Mouse (Mus musculus) limb, embryonic 12.5 days (tissue): ENCODE data around the gene Gm13691. TPM values are rescaled to one million over a fixed set of nuclear protein-coding genes. Genes with fewer than 3 reads are reported as not detected.
"Not testable (repeated sequence)": the region's sequence is repeated elsewhere in the genome, so short reads cannot be mapped to it uniquely, and the experiment has no call there.

ENCODE experiments used
- ATAC-seq: fragments of 200-750 bp; cut with Nextera tagmentation; 2 replicates; pipeline ENCODE4 v1.8.0; 2017; ENCODE audit warnings: low read depth, moderate TSS enrichment; ENCODE audit not compliant: insufficient number of reproducible peaks, insufficient read depth, low FRiP score, low TSS enrichment
- H3K27ac ChIP-seq: fragments of 300-500 bp; sonication (generic); 2 replicates; pipeline ENCODE4 v1.5.1; 2016; ENCODE audit warnings: mild to moderate bottlenecking, moderate library complexity
- H3K27me3 ChIP-seq: fragments of 300-500 bp; sonication (generic); 2 replicates; pipeline ENCODE4 v1.6.1; 2016; ENCODE audit warnings: mild to moderate bottlenecking, moderate library complexity
- H3K36me3 ChIP-seq: fragments of 300-500 bp; sonication (generic); 2 replicates; pipeline ENCODE4 v1.6.1; 2016; ENCODE audit warnings: mild to moderate bottlenecking, moderate library complexity
- H3K4me1 ChIP-seq: fragments of 300-500 bp; sonication (generic); replicated peaks from 2 replicates; pipeline ENCODE4 v1.6.1; 2016
- H3K4me2 ChIP-seq: fragments of 300-500 bp; sonication (generic); 2 replicates; pipeline ENCODE4 v1.6.1; 2016; ENCODE audit warnings: mild to moderate bottlenecking, moderate library complexity
- H3K4me3 ChIP-seq: fragments of 300-500 bp; sonication (generic); replicated peaks from 2 replicates; pipeline ENCODE4 v1.5.1; 2016; ENCODE audit warnings: mild to moderate bottlenecking
- H3K9ac ChIP-seq: fragments of 300-500 bp; sonication (generic); replicated peaks from 2 replicates; pipeline ENCODE4 v1.6.1; 2016; ENCODE audit warnings: mild to moderate bottlenecking, moderate library complexity
- H3K9me3 ChIP-seq: fragments of 300-500 bp; sonication (generic); 2 replicates; pipeline ENCODE4 v1.6.1; 2016; ENCODE audit warnings: mild to moderate bottlenecking, moderate library complexity
- WGBS: fragments of 180-500 bp; shearing (Covaris S2); methylation state at CpG from one replicate; pipeline ENCODE4 v1.1.7; 2016; 5-methylcytosine and 5-hydroxymethylcytosine counted together
- polyA plus RNA-seq: library from polyadenylated mRNA; unstranded; fragments of >200 nt; fragmentation: Nextera tagmentation; extraction: Ambion mirVana; gene quantifications from 2 replicates; pipeline ENCODE4 v1.2.1, GENCODE M21; 2016

The Gm13691 gene
- polyA plus RNA-seq, 1 experiment from 2014 or later: not detected

GRCm38 (mm10) chr2:84008913-84009312, 18.6 kb downstream of the Gm13691 start:
- H3K27ac ChIP-seq: no peak overlapping the region
- H3K9ac ChIP-seq: no peak overlapping the region
- H3K27me3 ChIP-seq: no peaks in the 10 kb centered on the region
- no peaks in the 10 kb centered on the region for H3K9me3 ChIP-seq
- no peaks in the 10 kb centered on the region for H3K4me1 ChIP-seq
- H3K36me3 ChIP-seq: no peaks in the 10 kb centered on the region
- 75% methylated on average over 1 of the region's 1 CpGs for WGBS
- ATAC-seq: no peak
- no peak overlapping the region for H3K4me2 ChIP-seq
- H3K4me3 ChIP-seq: no peak overlapping the region

GRCm38 (mm10) chr2:84009818-84010217, 19.5 kb downstream of the Gm13691 start:
- Histone ChIP-seq H3K9ac (no peak overlapping the region), H3K9me3 (no peaks in the 10 kb centered on the region), H3K36me3 (no peaks in the 10 kb centered on the region), H3K4me1 (no peaks in the 10 kb centered on the region), H3K27ac (no peak overlapping the region), H3K4me2 (no peak overlapping the region), H3K4me3 (no peak overlapping the region), H3K27me3 (no peaks in the 10 kb centered on the region)
- 80% methylated on average over 3 of the region's 3 CpGs for WGBS
- ATAC-seq: no peak

- H3K4me3 ChIP-seq: no peak overlapping the region
- H3K36me3 ChIP-seq: no peaks in the 10 kb centered on the region
- no peaks in the 10 kb centered on the region for H3K4me1 ChIP-seq
- H3K27ac ChIP-seq: no peak overlapping the region
- no peaks in the 10 kb centered on the region for H3K9me3 ChIP-seq
- WGBS: 50% methylated on average over 6 of the region's 6 CpGs
- ATAC-seq: no peak
- H3K9ac ChIP-seq: no peak overlapping the region
- H3K27me3 ChIP-seq: no peaks in the 10 kb centered on the region
- H3K4me2 ChIP-seq: no peak overlapping the region
Measured at GRCm38 (mm10) chr2:84014572-84014971, 24.2 kb downstream of the Gm13691 start.

- H3K27me3 ChIP-seq, H3K27ac ChIP-seq, H3K4me2 ChIP-seq, H3K9ac ChIP-seq, H3K4me3 ChIP-seq, H3K36me3 ChIP-seq, ATAC-seq, H3K4me1 ChIP-seq, H3K9me3 ChIP-seq: not testable (repeated sequence)
- WGBS: 74% methylated on average over 5 of the region's 5 CpGs
Measured at GRCm38 (mm10) chr2:84016291-84016690, 25.9 kb downstream of the Gm13691 start.

- Histone ChIP-seq H3K4me2 (no peak overlapping the region), H3K4me1 (no peaks in the 10 kb centered on the region), H3K27ac (no peak overlapping the region), H3K9ac (no peak overlapping the region), H3K9me3 (no peaks in the 10 kb centered on the region), H3K27me3 (no peaks in the 10 kb centered on the region), H3K4me3 (no peak overlapping the region), H3K36me3 (no peaks in the 10 kb centered on the region)
- 54% methylated on average over 3 of the region's 3 CpGs for WGBS
- ATAC-seq: no peak
Measured at GRCm38 (mm10) chr2:84018330-84018729, 28.0 kb downstream of the Gm13691 start.

- Histone ChIP-seq H3K9me3 (no peaks in the 10 kb centered on the region), H3K9ac (no peak overlapping the region), H3K4me2 (no peak overlapping the region), H3K36me3 (no peaks in the 10 kb centered on the region), H3K4me1 (no peaks in the 10 kb centered on the region), H3K27me3 (no peaks in the 10 kb centered on the region), H3K27ac (no peak overlapping the region), H3K4me3 (no peak overlapping the region)
- ATAC-seq: no peak
- 62% methylated on average over 8 of the region's 8 CpGs for WGBS
Measured at GRCm38 (mm10) chr2:84019519-84020305, 29.4 kb downstream of the Gm13691 start.

- no peaks in the 10 kb centered on the region for H3K36me3 ChIP-seq
- WGBS: 83% methylated on average over 2 of the region's 2 CpGs
Measured at GRCm38 (mm10) chr2:84021930-84022329, 31.6 kb downstream of the Gm13691 start.

GRCm38 (mm10) chr2:84022905-84023304, 32.6 kb downstream of the Gm13691 start:
- H3K27me3 ChIP-seq: no peaks in the 10 kb centered on the region
- H3K9me3 ChIP-seq: no peaks in the 10 kb centered on the region
- no peak overlapping the region for H3K9ac ChIP-seq
- no peaks in the 10 kb centered on the region for H3K36me3 ChIP-seq
- no peak overlapping the region for H3K27ac ChIP-seq
- 84% methylated on average over 2 of the region's 2 CpGs for WGBS
- no peak overlapping the region for H3K4me3 ChIP-seq
- no peak overlapping the region for H3K4me2 ChIP-seq
- no peaks in the 10 kb centered on the region for H3K4me1 ChIP-seq
- no peak for ATAC-seq

More at GRCm38 (mm10) chr2:84021930-84022329, 31.6 kb downstream of the Gm13691 start:
- H3K9ac ChIP-seq: no peak overlapping the region
- H3K4me1 ChIP-seq: no peaks in the 10 kb centered on the region
- H3K4me3 ChIP-seq: no peak overlapping the region
- no peak overlapping the region for H3K27ac ChIP-seq
- no peak for ATAC-seq
- no peaks in the 10 kb centered on the region for H3K27me3 ChIP-seq
- H3K9me3 ChIP-seq: no peaks in the 10 kb centered on the region
- no peak overlapping the region for H3K4me2 ChIP-seq

- WGBS: 79% methylated on average over 2 of the region's 2 CpGs
- ATAC-seq: no peak
- H3K27ac ChIP-seq: no peak overlapping the region
Measured at GRCm38 (mm10) chr2:84023319-84023718, 33.0 kb downstream of the Gm13691 start.

GRCm38 (mm10) chr2:84025217-84025616, 34.9 kb downstream of the Gm13691 start:
- no peak overlapping the region for H3K4me3 ChIP-seq
- no peak overlapping the region for H3K9ac ChIP-seq
- H3K36me3 ChIP-seq: no peaks in the 10 kb centered on the region
- H3K4me2 ChIP-seq: no peak overlapping the region
- H3K27me3 ChIP-seq: no peaks in the 10 kb centered on the region
- no peaks in the 10 kb centered on the region for H3K9me3 ChIP-seq
- H3K4me1 ChIP-seq: no peaks in the 10 kb centered on the region
- WGBS: 56% methylated on average over 4 of the region's 4 CpGs
- H3K27ac ChIP-seq: no peak overlapping the region
- ATAC-seq: no peak

More at GRCm38 (mm10) chr2:84023319-84023718, 33.0 kb downstream of the Gm13691 start:
- Histone ChIP-seq H3K9me3 (no peaks in the 10 kb centered on the region), H3K4me2 (no peak overlapping the region), H3K36me3 (no peaks in the 10 kb centered on the region), H3K4me3 (no peak overlapping the region), H3K4me1 (no peaks in the 10 kb centered on the region), H3K27me3 (no peaks in the 10 kb centered on the region), H3K9ac (no peak overlapping the region)

- H3K27me3 ChIP-seq: no peaks in the 10 kb centered on the region
- no peak overlapping the region for H3K27ac ChIP-seq
- no peaks in the 10 kb centered on the region for H3K36me3 ChIP-seq
- H3K4me2 ChIP-seq: no peak overlapping the region
- no peak overlapping the region for H3K4me3 ChIP-seq
- no peaks in the 10 kb centered on the region for H3K9me3 ChIP-seq
- no peak for ATAC-seq
- H3K9ac ChIP-seq: no peak overlapping the region
- 89% methylated on average over 2 of the region's 2 CpGs for WGBS
- no peaks in the 10 kb centered on the region for H3K4me1 ChIP-seq
Measured at GRCm38 (mm10) chr2:84032505-84032904, 42.2 kb downstream of the Gm13691 start.

- no peak overlapping the region for H3K27ac ChIP-seq
- no peaks in the 10 kb centered on the region for H3K9me3 ChIP-seq
- no peak for ATAC-seq
- no peak overlapping the region for H3K4me2 ChIP-seq
- H3K4me3 ChIP-seq: no peak overlapping the region
- H3K27me3 ChIP-seq: no peaks in the 10 kb centered on the region
- no peaks in the 10 kb centered on the region; the same call in 1 of the 2 replicates for H3K4me1 ChIP-seq
- H3K36me3 ChIP-seq: no peaks in the 10 kb centered on the region
- 84% methylated on average over 4 of the region's 4 CpGs for WGBS
- H3K9ac ChIP-seq: no peak overlapping the region
Measured at GRCm38 (mm10) chr2:84035997-84036396, 45.6 kb downstream of the Gm13691 start.
